Mouse (Mus musculus): ENCODE results near the gene Dlat. TPM values are rescaled to one million over a fixed set of nuclear protein-coding genes. Genes with fewer than 3 reads are reported as not detected.

The Dlat gene
- 38.0 and 42.4 TPM in 2 replicates for polyA plus RNA-seq (2015; fragmentation: Nextera tagmentation; extraction: Ambion mirVana)

- H3K4me2 ChIP-seq = peak within 1 kb of the TSS; percentile 75
- peak within 1 kb of the TSS; percentile 84 for H3K27ac ChIP-seq
- H3K36me3 ChIP-seq = peaks cover 35% of the 10 kb centered on the region
- peak; percentile 88 for ATAC-seq (ENCODE audit: insufficient number of reproducible peaks, insufficient read depth, low FRiP score, low TSS enrichment, low read depth)
- peak within 1 kb of the TSS; percentile 80 for H3K4me3 ChIP-seq
- peak within 1 kb of the TSS; percentile 91 for H3K9ac ChIP-seq
- no peaks in the 10 kb centered on the region for H3K27me3 ChIP-seq
- under 1% methylated on average over 63 of the region's 63 CpGs for WGBS
- no peaks in the 10 kb centered on the region for H3K9me3 ChIP-seq
- peaks cover 16% of the 10 kb centered on the region for H3K4me1 ChIP-seq
These were observed at the start of gene Dlat for GRCm38 (mm10) chr9:50659392-50660217. Gene Dlat, minus strand, starts transcription at chr9:50659780.

GRCm38 (mm10) chr9:50709108-50709507, 49.5 kb upstream of the Dlat start:
- Histone ChIP-seq H3K36me3 (peaks cover 25% of the 10 kb centered on the region), H3K4me1 (no peaks in the 10 kb centered on the region), H3K27ac (no peak overlapping the region), H3K9ac (no peak overlapping the region), H3K4me3 (no peak overlapping the region), H3K9me3 (no peaks in the 10 kb centered on the region), H3K27me3 (no peaks in the 10 kb centered on the region), H3K4me2 (no peak overlapping the region)
- no peak for ATAC-seq (ENCODE audit: insufficient number of reproducible peaks, insufficient read depth, low FRiP score, low TSS enrichment, low read depth)
- 49% methylated on average over 2 of the region's 2 CpGs for WGBS

GRCm38 (mm10) chr9:50704907-50705306, 45.3 kb upstream of the Dlat start:
- no peak for ATAC-seq (ENCODE audit: insufficient number of reproducible peaks, insufficient read depth, low FRiP score, low TSS enrichment, low read depth)
- Histone ChIP-seq H3K36me3 (peaks cover 43% of the 10 kb centered on the region), H3K4me3 (no peak overlapping the region), H3K9ac (no peak overlapping the region), H3K4me1 (no peaks in the 10 kb centered on the region), H3K27me3 (peaks cover 14% of the 10 kb centered on the region; the same call in 1 of the 2 replicates), H3K4me2 (no peak overlapping the region), H3K27ac (no peak overlapping the region), H3K9me3 (no peaks in the 10 kb centered on the region)
- 70% methylated on average over 6 of the region's 6 CpGs for WGBS

GRCm38 (mm10) chr9:50700921-50701691, 41.5 kb upstream of the Dlat start:
- Histone ChIP-seq H3K27me3 (peaks cover 20% of the 10 kb centered on the region), H3K27ac (no peak overlapping the region), H3K9ac (no peak overlapping the region), H3K4me2 (no peak overlapping the region), H3K9me3 (no peaks in the 10 kb centered on the region), H3K4me3 (no peak overlapping the region), H3K36me3 (peaks cover 35% of the 10 kb centered on the region), H3K4me1 (peaks cover 20% of the 10 kb centered on the region)
- ATAC-seq (ENCODE audit: insufficient number of reproducible peaks, insufficient read depth, low FRiP score, low TSS enrichment, low read depth) = no peak
- WGBS = 68% methylated on average over 11 of the region's 11 CpGs

GRCm38 (mm10) chr9:50698418-50699409, 39.1 kb upstream of the Dlat start:
- Histone ChIP-seq H3K4me3 (peak overlapping the region; percentile 59), H3K9me3 (no peaks in the 10 kb centered on the region), H3K27ac (no peak overlapping the region), H3K4me2 (peak overlapping the region; percentile 100), H3K36me3 (peaks cover 33% of the 10 kb centered on the region), H3K9ac (peak overlapping the region; percentile 74), H3K4me1 (peaks cover 20% of the 10 kb centered on the region), H3K27me3 (peaks cover 20% of the 10 kb centered on the region)
- 1% methylated on average over 66 of the region's 70 CpGs for WGBS
- ATAC-seq (ENCODE audit: insufficient number of reproducible peaks, insufficient read depth, low FRiP score, low TSS enrichment, low read depth) = peak; percentile 40

GRCm38 (mm10) chr9:50697706-50698041, 38.1 kb upstream of the Dlat start:
- 0 out of 2 replicates have a peak, but pooled peaks have one; percentile 46 for ATAC-seq (ENCODE audit: insufficient number of reproducible peaks, insufficient read depth, low FRiP score, low TSS enrichment, low read depth)
- Histone ChIP-seq H3K27me3 (peaks cover 20% of the 10 kb centered on the region), H3K27ac (no peak overlapping the region), H3K9me3 (no peaks in the 10 kb centered on the region), H3K9ac (peak overlapping the region; percentile 58), H3K36me3 (peaks cover 32% of the 10 kb centered on the region), H3K4me2 (peak overlapping the region; percentile 100), H3K4me3 (peak overlapping the region; percentile 30), H3K4me1 (peaks cover 20% of the 10 kb centered on the region)
- 1% methylated on average over 12 of the region's 12 CpGs for WGBS

GRCm38 (mm10) chr9:50696851-50697705, 37.5 kb upstream of the Dlat start:
- Histone ChIP-seq H3K4me1 (peaks cover 20% of the 10 kb centered on the region), H3K4me3 (peak overlapping the region; percentile 30), H3K9ac (peak overlapping the region; percentile 58), H3K36me3 (peaks cover 33% of the 10 kb centered on the region), H3K27ac (no peak overlapping the region), H3K9me3 (no peaks in the 10 kb centered on the region), H3K4me2 (peak overlapping the region; percentile 100), H3K27me3 (peaks cover 20% of the 10 kb centered on the region)
- WGBS = 69% methylated on average over 12 of the region's 12 CpGs
- no peak for ATAC-seq (ENCODE audit: insufficient number of reproducible peaks, insufficient read depth, low FRiP score, low TSS enrichment, low read depth)

- peaks cover 27% of the 10 kb centered on the region; the same call in 1 of the 2 replicates for H3K36me3 ChIP-seq
- no peak overlapping the region for H3K4me3 ChIP-seq
- 88% methylated on average over 6 of the region's 6 CpGs for WGBS
- no peak for ATAC-seq (ENCODE audit: insufficient number of reproducible peaks, insufficient read depth, low FRiP score, low TSS enrichment, low read depth)
- H3K9me3 ChIP-seq = no peaks in the 10 kb centered on the region
- no peak overlapping the region for H3K27ac ChIP-seq
- peaks cover 20% of the 10 kb centered on the region for H3K4me1 ChIP-seq
- no peak overlapping the region for H3K4me2 ChIP-seq
- peaks cover 8% of the 10 kb centered on the region for H3K27me3 ChIP-seq
- H3K9ac ChIP-seq = no peak overlapping the region
These were observed 35.6 kb upstream of the Dlat start for GRCm38 (mm10) chr9:50695153-50695552.

GRCm38 (mm10) chr9:50693631-50694030, 34.1 kb upstream of the Dlat start:
- no peaks in the 10 kb centered on the region; the same call in 1 of the 2 replicates for H3K27me3 ChIP-seq
- H3K4me3 ChIP-seq = no peak overlapping the region
- ATAC-seq (ENCODE audit: insufficient number of reproducible peaks, insufficient read depth, low FRiP score, low TSS enrichment, low read depth) = no peak
- peaks cover 42% of the 10 kb centered on the region for H3K36me3 ChIP-seq
- no peak overlapping the region for H3K4me2 ChIP-seq
- H3K27ac ChIP-seq = no peak overlapping the region
- no peak overlapping the region for H3K9ac ChIP-seq
- whole genome bisulfite sequencing = 28% methylated on average over 10 of the region's 10 CpGs
- no peaks in the 10 kb centered on the region for H3K9me3 ChIP-seq
- peaks cover 13% of the 10 kb centered on the region for H3K4me1 ChIP-seq
